Mouse (Mus musculus) stomach, embryonic 14.5 days (tissue): ENCODE measurements around the gene Coil. TPM values are rescaled to one million over a fixed set of nuclear protein-coding genes. Genes with fewer than 3 reads are reported as not detected.

Experiments used
- ATAC-seq: fragments of 200-750 bp; cut with Nextera tagmentation; 2 replicates; pipeline ENCODE4 v1.8.0; 2017; ENCODE audit warnings: low read depth, moderate TSS enrichment; ENCODE audit not compliant: insufficient number of reproducible peaks, insufficient read depth, low FRiP score
- H3K27ac ChIP-seq: fragments of 300-500 bp; sonication (generic); 2 replicates; pipeline ENCODE4 v1.5.1; 2014; ENCODE audit warnings: mild to moderate bottlenecking, low read length, moderate library complexity, mixed read lengths
- H3K27me3 ChIP-seq: fragments of 300-500 bp; sonication (generic); 2 replicates; pipeline ENCODE4 v1.6.1; 2014; ENCODE audit warnings: low read length, control low read depth, mixed read lengths; ENCODE audit not compliant: control insufficient read depth, insufficient read depth
- H3K36me3 ChIP-seq: fragments of 300-500 bp; sonication (generic); 2 replicates; pipeline ENCODE4 v1.6.1; 2014; ENCODE audit warnings: mild to moderate bottlenecking, control low read depth, low read length, moderate library complexity, mixed read lengths; ENCODE audit not compliant: control insufficient read depth, insufficient read depth
- H3K4me1 ChIP-seq: fragments of 300-500 bp; sonication (generic); 2 replicates; pipeline ENCODE4 v1.6.1; 2014; ENCODE audit warnings: low read length, control low read depth, mixed read lengths; ENCODE audit not compliant: control insufficient read depth, insufficient read depth
- H3K4me2 ChIP-seq: fragments of 300-500 bp; sonication (generic); replicated peaks from 2 replicates; pipeline ENCODE4 v1.6.1; 2014; ENCODE audit warnings: low read depth, low read length, control low read depth
- H3K4me3 ChIP-seq: fragments of 300-500 bp; sonication (generic); 2 replicates; pipeline ENCODE4 v1.5.1; 2014; ENCODE audit warnings: low read depth, low read length, control low read depth
- H3K9ac ChIP-seq: fragments of 300-500 bp; sonication (generic); replicated peaks from 2 replicates; pipeline ENCODE4 v1.6.1; 2014; ENCODE audit warnings: low read depth, mild to moderate bottlenecking, control low read depth, low read length, moderate library complexity, mixed read lengths
- H3K9me3 ChIP-seq: fragments of 300-500 bp; sonication (generic); 2 replicates; pipeline ENCODE4 v1.6.1; 2016; ENCODE audit warnings: low read depth, low read length, control low read depth; ENCODE audit not compliant: control insufficient read depth
- WGBS: fragments of 180-500 bp; shearing (Covaris S2); extraction: QIAGEN DNeasy Blood & Tissue Kit; methylation state at CpG from one replicate; pipeline ENCODE4 v1.1.7; 2014; 5-methylcytosine and 5-hydroxymethylcytosine counted together
- polyA plus RNA-seq: library from polyadenylated mRNA; unstranded; fragments of >200 nt; fragmentation: Nextera tagmentation; extraction: Ambion mirVana; gene quantifications from 2 replicates; pipeline ENCODE4 v1.2.1, GENCODE M21; 2014

Gene Coil
- polyA plus RNA-seq, 1 experiment from 2014 or later = 11.2 TPM

DNA sequence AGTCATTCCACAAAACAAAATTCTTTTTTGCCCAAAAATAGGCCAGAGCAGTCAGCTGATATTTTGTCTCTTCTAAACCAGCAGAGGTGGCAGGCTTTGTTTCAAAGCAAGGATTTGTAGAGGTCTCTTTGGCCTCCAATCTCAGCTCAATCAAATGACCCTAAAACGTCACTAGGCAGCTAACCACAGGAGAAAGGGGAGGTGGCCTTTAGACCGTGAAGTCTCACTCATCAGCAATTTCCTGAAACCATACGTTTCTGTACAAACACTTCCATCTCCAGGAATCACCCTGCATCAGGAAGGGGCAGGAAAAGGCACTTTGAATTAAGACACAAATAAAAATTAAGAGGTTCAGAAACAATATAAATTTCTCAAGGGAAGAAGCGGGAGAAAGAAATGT is 15.2 kb upstream of the Coil start:
- peak; percentile 57; the same call in 1 of the 2 replicates for ATAC-seq
- H3K9ac ChIP-seq = peak overlapping the region; percentile 58
- H3K4me3 ChIP-seq = peak overlapping the region; percentile 55

DNA sequence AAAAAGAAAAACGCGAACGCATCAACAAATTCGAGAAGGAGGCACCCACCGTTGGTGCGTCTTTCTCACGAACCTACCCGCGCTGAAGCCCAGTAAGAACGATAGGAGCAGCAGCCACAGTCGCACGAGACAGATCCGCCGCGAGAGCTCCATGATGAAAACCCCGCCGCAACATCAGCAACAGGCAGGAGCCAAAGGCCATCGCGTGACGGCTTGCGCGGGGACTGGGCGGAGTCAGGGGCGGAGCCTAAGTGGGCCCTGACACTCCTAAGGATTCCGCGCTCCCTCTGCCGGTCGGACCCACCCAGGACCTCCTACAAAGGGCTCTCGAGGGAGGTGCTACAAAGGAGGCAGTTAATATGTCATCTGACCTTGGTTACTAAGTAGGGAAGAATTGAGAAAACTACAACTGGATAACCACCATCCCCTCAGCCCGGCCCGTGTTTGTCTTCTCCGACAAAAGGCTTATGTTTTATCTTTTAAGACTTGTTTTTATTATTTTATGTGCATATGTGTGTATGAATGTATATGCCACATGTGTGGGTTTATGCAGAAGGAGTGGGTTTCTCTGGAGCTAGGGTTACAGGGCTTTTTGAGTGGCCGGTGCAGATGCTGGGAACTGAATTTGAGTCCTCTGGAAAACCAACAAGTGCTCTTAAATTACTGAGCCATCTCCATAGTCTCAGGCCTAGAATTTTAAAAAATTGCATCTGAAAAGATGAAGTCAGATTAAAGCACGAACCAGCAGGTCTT is 14.7 kb upstream of the Coil start, which contains the start of gene Scpep1:
Scpep1 (minus strand) TSS at position 249 of the 753 bp plus-strand sequence.
- no peaks in the 10 kb centered on the region for H3K36me3 ChIP-seq
- H3K4me3 ChIP-seq = peak within 1 kb of the TSS; percentile 55
- peak within 1 kb of the TSS; percentile 50 for H3K4me2 ChIP-seq
- H3K4me1 ChIP-seq = peaks cover 2% of the 10 kb centered on the region; the same call in 1 of the 2 replicates
- no peak within 1 kb of the TSS for H3K27ac ChIP-seq
- no peaks in the 10 kb centered on the region for H3K9me3 ChIP-seq
- peak within 1 kb of the TSS; percentile 58 for H3K9ac ChIP-seq
- peak; percentile 96 for ATAC-seq
- WGBS = 4% methylated on average over 34 of the region's 34 CpGs
- H3K27me3 ChIP-seq = no peaks in the 10 kb centered on the region

More for the DNA sequence above, 15.2 kb upstream of the Coil start:
- WGBS = 0% methylated on average over 4 of the region's 4 CpGs
- H3K4me2 ChIP-seq = peak overlapping the region; percentile 50
- no peaks in the 10 kb centered on the region for H3K36me3 ChIP-seq
- peaks cover 2% of the 10 kb centered on the region; the same call in 1 of the 2 replicates for H3K4me1 ChIP-seq
- H3K27me3 ChIP-seq = no peaks in the 10 kb centered on the region
- H3K27ac ChIP-seq = no peak overlapping the region
- no peaks in the 10 kb centered on the region for H3K9me3 ChIP-seq

DNA sequence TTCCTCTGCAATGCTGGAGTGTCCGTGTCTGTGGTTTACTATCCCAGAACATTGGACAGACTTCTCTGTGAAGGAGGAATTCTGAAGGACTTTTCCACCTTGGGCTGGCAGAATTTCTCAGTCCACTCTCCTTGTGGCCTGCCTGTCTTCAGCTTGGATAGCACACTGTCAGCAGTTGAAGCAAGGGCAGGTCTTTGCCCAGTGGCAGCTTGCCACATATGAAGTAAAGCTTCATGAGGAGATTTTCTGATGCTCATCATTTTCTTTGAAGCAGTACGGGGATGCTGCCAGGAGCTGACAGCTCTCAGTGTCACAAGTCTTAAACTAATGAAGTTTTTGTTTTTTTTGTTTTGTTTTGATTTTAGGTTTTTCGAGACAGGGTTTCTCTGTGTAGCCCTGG is 11.2 kb upstream of the Coil start:
- no peak for ATAC-seq
- H3K36me3 ChIP-seq = no peaks in the 10 kb centered on the region
- H3K27ac ChIP-seq = no peak overlapping the region
- no peak overlapping the region for H3K9ac ChIP-seq
- no peaks in the 10 kb centered on the region for H3K27me3 ChIP-seq
- WGBS = 74% methylated on average over 3 of the region's 3 CpGs
- no peak overlapping the region for H3K4me2 ChIP-seq
- H3K4me1 ChIP-seq = peaks cover 2% of the 10 kb centered on the region; the same call in 1 of the 2 replicates
- H3K4me3 ChIP-seq = no peak overlapping the region
- H3K9me3 ChIP-seq = no peaks in the 10 kb centered on the region

DNA sequence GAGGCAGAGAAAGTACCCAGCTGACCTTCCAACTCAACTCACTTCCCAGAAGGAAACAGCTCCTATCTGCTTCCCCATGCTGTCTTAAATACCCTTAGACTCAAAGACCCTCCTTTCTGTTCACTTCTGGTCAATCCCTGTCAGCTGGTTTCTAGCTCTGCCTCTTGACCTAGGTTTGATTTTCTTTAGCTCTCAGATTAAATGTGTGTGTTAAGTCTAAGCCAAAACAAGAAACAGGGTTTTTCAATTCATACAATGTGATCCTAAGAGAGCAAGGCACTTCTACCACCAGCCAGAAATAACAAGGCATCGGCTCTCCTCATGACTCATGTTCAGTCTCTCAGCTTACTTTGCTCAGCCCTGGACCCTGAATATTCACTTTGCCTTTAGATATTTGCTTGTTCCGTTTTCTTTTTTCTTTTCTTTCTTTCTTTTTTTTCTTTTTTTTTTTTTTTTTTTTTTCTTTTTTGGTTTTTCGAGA is 3.1 kb upstream of the Coil start, which contains the start of gene Elobl:
Elobl (minus strand) TSS at position 51 of the 481 bp plus-strand sequence.
- ATAC-seq = no peak
- Histone ChIP-seq H3K9me3 (no peaks in the 10 kb centered on the region), H3K9ac (no peak within 1 kb of the TSS), H3K4me2 (no peak within 1 kb of the TSS), H3K27me3 (no peaks in the 10 kb centered on the region), H3K4me3 (no peak within 1 kb of the TSS), H3K4me1 (no peaks in the 10 kb centered on the region), H3K36me3 (no peaks in the 10 kb centered on the region), H3K27ac (no peak within 1 kb of the TSS)
- WGBS = 95% methylated on average over 2 of the region's 3 CpGs

DNA sequence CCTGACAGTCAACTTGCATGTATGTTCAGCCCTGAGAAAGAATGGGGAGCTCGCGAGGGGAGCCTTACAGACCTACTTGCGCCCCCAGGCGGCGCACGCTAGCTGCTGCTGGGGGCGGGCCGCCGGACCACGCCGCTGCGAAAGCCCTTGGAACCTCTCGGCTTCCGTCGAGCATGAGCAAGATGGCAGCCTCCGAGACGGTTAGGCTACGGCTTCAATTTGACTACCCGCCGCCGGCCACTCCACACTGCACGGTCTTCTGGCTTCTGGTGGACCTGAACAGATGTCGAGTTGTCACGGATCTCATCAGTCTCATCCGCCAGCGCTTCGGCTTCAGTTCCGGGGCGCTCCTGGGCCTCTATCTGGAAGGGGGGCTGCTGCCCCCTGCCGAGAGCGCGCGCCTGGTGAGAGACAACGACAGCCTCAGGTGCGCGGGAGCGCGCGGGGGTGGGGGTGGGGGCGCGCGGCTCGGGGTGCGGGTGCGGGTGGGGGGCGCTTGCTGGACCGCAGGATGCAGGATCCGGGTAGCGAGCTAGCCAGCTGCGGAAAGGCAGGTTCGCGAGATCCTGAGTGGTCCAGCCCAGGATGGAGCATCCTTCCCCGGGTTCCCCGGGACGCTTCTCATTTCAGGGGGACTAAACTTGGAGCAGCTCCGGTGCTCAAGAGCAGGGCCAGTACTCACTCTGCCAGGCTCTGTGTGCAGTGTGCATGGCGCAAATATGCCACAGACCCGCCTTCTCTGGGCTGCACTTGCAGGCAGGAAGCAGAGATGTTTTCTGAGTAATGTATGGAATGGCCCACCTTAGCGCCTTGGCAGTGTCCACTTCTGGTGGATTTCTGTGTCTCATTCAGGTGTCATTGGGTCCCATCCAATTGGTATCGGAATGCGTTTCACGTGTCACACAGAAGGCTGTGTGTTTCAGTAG is 4.0 kb downstream of the Coil start:
- H3K9me3 ChIP-seq = no peaks in the 10 kb centered on the region

DNA sequence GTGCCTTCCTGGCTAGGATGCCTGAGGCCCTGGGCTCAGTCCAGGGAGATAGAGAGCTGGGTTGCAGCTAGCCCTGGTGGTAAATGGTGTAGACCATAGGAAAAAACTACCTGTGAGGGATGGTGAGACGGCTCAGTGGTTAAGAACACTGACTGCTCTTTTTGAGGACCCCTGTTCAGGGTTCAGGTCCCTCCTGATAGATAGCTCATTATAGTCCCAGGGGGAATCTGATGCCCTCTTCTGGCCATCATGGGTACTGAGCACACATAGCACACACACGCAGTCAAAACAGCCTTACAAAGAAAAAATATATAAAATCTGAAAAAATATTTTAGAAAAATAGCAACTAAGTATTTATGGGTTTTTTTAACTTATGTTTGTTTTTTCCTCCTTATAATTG is 6.3 kb downstream of the Coil start:
- no peaks in the 10 kb centered on the region for H3K9me3 ChIP-seq
- no peak overlapping the region for H3K27ac ChIP-seq
- no peaks in the 10 kb centered on the region for H3K27me3 ChIP-seq
- 0 out of 2 replicates have a peak, but pooled peaks cover 4% of the 10 kb centered on the region for H3K4me1 ChIP-seq
- no peak for ATAC-seq
- H3K9ac ChIP-seq = no peak overlapping the region
- no peak overlapping the region for H3K4me3 ChIP-seq
- H3K4me2 ChIP-seq = no peak overlapping the region
- WGBS = 95% methylated on average over 2 of the region's 2 CpGs
- peaks cover under 1% of the 10 kb centered on the region; the same call in 1 of the 2 replicates for H3K36me3 ChIP-seq

More for the DNA sequence above, 4.0 kb downstream of the Coil start:
- peak overlapping the region; percentile 84 for H3K27ac ChIP-seq
- peak overlapping the region; percentile 75 for H3K4me3 ChIP-seq
- H3K36me3 ChIP-seq = no peaks in the 10 kb centered on the region
- WGBS = 2% methylated on average over 62 of the region's 62 CpGs
- peak; percentile 86 for ATAC-seq
- H3K27me3 ChIP-seq = no peaks in the 10 kb centered on the region
- peak overlapping the region; percentile 75 for H3K9ac ChIP-seq
- H3K4me2 ChIP-seq = peak overlapping the region; percentile 48
- 0 out of 2 replicates have a peak, but pooled peaks cover 4% of the 10 kb centered on the region for H3K4me1 ChIP-seq

DNA sequence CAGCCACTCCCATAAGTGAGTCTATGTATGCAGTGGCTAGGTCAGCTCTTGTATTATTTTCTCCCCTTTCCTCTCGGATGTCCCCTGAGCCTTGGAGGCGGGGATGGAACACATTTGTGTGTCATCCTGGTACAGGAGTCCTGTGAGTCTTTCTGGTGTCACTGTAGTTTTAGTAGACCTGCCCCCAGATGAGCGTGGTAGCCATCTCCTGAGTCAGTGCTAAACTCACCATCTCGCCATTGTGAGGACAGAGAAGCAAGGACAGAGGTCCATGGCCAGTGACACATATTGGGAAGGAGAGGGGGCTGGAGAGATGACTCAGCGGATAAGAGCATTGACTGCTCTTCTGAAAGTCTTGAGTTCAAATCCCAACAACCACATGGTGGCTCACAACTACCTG is 7.1 kb downstream of the Coil start:
- Histone ChIP-seq H3K27ac (no peak overlapping the region), H3K4me1 (0 out of 2 replicates have a peak, but pooled peaks cover 4% of the 10 kb centered on the region), H3K9me3 (no peaks in the 10 kb centered on the region), H3K4me2 (no peak overlapping the region), H3K9ac (no peak overlapping the region), H3K4me3 (no peak overlapping the region), H3K36me3 (peaks cover 4% of the 10 kb centered on the region; the same call in 1 of the 2 replicates), H3K27me3 (no peaks in the 10 kb centered on the region)
- WGBS = 96% methylated on average over 5 of the region's 5 CpGs
- no peak for ATAC-seq

DNA sequence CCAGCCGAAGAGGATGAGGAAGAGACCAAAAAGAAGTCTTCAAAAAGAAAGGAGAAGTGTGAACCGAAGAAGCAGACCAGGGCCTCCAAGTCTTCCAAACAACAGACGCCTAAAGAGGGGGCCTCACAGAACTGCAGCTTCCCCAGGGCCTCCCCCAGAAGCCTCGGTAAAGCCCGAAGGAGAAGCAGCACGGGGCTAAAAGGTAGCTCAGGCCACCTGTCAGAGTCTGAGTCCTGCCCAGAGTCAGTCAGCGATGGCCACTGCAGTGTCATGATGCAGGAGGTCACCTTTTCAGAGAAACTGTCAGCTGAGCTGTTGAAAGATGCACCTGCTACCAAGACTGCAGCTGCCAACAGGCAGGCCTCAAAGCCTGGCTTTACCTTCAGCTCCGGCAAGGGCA is 11.3 kb downstream of the Coil start:
- Histone ChIP-seq H3K9ac (no peak overlapping the region), H3K36me3 (peaks cover 28% of the 10 kb centered on the region), H3K4me1 (no peaks in the 10 kb centered on the region), H3K27me3 (no peaks in the 10 kb centered on the region), H3K27ac (no peak overlapping the region), H3K4me3 (no peak overlapping the region), H3K9me3 (no peaks in the 10 kb centered on the region), H3K4me2 (no peak overlapping the region)
- ATAC-seq = no peak
- 85% methylated on average over 8 of the region's 8 CpGs for WGBS
